Mouse (Mus musculus): Measurements from ENCODE around the gene Nfic.
A peak's percentile ranks its signal among the peaks of the same experiment; 100 is the strongest.

Gene Nfic

DNA sequence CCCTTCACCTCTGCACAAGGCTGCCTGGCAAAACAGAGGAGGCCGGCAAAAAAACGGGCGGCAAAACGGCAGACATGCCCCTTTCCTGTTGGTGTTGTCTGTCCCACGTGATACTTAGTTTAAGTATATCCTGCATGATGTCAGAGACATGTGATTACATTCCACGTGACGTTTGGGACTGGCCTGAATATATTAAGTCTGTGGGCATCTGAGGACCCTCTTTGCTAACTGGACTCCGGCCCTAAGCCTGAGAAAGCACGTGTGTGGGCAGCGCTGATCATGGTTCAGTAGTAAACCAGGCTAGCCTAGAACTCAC is 54.3 kb downstream of the Nfic start:
- DNase-seq = no peak

DNA sequence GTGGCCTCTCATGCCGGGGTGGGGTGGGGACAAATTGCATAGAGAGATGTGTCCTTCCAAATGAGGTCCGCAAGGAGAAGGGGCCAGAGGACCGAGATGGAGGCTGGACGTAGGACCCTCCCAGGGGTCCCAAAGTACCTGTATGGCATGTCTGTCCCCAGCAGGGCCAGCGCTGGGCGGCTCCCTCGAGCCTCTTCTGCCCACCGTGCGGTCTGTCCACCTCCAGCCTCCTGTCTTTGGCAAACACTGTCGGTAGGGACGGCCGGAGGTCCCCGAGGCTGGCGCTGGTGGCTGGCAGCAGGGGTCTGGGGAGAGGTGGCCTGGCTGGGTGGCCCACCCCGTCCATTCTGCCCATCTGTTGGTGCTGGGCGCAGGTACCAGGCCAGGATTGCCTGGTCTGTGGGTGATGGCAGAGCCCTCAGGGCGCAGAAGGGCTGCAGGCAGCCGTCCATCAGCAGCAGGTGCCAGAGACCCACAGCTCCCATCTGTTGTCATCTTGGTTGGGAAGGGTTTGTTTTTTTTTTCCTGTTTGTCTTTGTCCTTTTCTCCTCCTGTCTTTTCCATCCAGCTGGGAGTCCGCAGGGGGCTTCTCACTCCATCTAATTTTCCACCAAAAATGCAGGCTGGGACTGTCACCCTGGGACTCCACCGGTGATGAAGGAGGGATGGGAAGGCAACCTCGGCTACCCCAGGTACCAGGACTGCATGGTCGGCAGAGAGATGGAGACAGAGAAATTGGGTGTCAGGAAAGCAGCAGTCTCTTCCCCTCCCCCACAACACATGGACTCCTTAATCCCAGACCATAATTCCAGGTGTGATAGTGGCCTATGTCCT is 54.8 kb downstream of the Nfic start:
- no peak for DNase-seq

DNA sequence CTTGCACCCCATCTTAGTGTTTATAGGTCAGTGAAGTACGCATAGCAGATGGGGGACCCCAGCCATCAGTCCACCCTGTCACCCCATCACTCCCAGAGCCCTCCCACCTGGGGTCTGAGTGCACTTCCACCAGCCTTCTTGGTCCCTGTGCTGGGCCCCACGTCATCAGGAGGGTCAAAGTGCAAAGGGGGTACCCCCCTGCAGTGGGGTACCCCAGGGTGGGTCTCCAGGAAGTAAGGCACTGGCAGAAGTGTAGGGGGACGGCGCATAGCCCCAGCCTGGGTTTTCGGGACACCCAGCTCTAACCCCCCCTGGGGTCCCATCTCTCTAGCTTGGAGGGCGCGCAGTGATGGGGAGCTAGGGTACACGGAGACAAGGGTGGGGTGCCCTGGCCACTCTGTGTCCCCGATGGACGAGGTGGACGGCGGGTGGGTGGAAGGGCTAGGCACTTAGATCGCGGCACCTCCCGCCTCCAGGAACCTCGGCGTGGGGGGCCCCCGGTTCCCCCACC is 55.6 kb downstream of the Nfic start:
- DNase-seq = no peak

DNA sequence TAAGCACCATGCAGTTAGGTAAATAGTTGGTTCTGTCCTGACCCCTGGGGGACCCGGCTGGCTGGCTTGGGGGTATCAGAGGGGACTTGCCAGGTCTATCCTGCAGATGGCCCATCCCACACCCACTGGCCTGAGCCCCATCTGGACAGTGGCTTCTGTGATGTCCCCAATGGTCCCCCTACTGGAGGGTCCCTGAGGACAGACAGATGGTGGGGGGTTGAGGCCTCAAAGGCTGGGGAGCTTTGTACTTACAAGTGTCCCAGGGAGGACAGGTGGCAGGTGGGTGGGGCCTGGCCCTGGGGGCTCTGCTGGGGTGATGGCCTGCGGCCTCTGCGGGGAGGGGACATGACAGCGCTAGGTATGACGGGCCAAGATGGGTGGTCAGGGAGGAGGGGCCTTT is 56.1 kb downstream of the Nfic start:
- no peak for DNase-seq

DNA sequence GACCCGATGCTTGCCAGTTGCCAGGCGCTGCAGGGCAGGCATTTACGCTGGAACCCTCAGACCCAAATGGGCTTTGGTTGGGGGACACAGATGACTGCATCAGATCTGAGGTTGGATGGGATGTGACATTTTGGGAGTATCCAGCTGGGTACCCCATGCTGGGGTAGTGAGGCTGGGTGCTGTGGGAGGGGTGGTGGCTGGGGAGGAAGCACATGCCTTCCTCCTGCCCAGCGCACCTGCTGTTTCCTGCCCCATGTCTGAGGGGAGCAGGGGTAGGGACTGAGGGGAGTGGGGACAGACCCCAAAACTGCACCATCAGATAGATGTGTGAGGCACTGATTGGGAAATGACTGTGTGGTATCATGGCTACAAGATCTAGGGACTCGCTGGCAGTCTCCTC is 58.7 kb downstream of the Nfic start:
- DNase-seq = peak; percentile 54

DNA sequence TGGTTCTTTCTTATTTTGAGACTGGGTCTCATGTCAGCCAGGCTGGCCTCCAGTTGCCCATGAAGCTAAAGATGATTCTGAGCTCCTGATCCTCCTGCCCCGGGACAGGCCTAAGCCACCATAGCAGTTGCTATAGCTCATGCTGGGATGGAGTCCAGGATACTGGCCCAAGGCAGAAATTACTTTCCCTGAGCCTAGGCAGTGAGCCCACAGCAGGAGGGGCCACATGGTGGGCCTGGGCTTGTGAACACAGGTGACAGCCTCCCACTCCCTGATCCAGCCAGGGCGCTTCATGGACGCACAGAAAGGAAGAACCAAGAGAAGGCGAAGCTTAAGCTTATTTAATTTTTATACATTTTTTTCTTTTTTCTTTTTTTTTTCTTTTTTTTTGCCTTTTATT is 59.6 kb downstream of the Nfic start:
- no peak for DNase-seq

DNA sequence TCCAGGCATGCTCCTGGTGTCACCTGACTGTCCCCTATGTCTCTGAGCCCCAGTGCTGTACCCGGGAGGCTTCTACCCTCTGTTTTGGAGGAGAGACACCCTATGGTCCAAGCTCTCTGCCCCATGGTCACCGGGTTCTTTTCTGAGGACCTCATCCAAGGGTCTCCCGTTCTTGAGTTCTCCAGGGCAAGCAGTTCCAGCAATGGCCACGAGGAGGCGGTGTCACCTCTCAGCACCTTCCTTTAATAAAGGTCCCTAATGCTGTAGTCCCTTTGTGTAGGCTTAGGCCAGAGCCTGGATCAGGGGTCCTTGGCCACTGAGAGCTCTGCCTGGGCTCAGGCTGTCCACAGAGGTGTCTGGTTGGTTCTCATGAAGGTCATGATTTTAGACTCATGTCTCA is 60.3 kb downstream of the Nfic start:
- DNase-seq = peak; percentile 74

DNA sequence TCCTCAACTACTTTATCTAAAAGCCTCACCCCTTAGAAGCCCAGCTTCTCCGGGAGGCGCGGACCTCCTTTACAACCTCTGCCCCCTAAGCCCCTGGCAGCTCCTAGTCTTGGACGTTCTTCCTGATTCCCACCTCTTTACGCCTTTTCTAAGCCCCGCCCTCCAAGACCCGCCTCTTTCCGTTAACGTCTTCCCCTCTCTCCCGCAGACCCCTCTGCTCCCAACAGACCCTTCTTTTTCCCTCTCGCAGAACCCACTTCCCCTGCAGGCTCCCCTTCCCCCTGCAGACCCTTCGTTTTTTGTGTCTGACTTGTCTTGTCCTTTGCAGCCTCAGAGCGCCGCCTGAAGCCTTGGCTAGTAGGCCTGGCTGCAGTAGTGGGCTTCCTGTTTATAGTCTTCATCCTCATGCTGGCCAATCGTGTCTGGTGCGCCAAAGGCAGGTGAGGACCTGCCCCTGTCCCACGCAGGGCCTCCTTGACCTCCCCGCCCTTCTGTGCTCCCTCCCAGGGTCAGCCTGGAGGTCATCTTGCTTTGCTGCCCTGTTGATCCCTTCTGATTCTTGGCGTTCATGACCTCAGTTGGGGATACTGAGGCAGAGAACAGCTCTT is 61.9 kb downstream of the Nfic start:
- peak; percentile 77 for DNase-seq

DNA sequence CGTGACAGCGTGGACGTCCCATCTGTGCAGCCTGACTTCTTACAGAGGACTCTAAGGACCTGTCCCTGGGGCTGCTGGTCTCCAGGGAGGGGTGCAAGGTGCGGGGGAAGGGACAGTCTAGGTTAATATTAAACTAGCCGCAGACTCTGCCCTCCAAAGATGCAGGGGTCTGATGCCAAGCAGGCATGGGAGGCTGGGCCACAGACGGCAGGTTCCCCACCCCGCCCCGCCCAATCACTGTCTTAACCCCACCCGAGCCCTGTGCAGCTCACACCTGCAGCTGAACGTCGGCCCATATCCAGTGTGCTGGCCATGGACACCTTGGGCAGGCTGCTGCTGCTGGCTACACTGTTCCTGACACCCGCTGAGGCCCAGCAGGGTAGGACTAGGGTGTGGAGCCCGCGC is 62.7 kb downstream of the Nfic start, which contains the start of gene Smim24:
Gene Smim24 (plus strand): TSS at position 271 of the 405 bp plus-strand sequence.
- peak; percentile 25 for DNase-seq

DNA sequence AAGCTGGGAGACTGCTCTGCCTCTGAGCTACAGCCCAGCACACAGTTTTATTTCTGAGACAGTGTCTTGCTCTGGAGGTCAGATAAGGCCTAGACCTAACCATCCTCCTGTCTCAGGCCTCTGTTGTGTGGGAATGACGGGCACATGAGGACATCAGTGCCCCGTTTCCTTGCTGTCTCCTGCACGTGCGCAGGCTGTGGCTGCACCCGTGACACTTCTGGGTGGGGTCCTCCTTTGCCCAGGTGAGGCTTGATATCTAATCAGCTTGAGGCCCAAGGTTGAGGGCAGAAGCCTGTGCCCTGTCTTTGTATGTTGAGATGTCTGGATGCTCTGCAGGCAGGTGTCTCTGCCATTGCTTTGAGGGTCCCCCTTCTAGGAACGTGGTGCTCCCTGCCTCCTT is 63.2 kb downstream of the Nfic start:
- DNase-seq = no peak

DNA sequence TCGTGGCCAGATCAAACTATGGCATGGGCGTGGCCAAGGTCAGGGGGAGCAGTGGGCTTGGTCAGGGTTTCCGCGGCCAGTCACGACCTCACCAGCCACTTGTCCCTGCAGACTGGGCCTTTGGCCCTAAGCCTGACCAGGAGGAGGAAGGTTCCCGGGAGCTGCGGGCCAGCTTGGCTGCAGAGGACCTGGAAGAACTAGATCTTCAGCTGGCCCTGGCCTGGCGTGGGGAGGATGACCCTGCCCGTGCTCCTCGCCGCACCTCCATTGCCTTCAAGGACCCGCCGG is 64.8 kb downstream of the Nfic start:
- DNase-seq = no peak

DNA sequence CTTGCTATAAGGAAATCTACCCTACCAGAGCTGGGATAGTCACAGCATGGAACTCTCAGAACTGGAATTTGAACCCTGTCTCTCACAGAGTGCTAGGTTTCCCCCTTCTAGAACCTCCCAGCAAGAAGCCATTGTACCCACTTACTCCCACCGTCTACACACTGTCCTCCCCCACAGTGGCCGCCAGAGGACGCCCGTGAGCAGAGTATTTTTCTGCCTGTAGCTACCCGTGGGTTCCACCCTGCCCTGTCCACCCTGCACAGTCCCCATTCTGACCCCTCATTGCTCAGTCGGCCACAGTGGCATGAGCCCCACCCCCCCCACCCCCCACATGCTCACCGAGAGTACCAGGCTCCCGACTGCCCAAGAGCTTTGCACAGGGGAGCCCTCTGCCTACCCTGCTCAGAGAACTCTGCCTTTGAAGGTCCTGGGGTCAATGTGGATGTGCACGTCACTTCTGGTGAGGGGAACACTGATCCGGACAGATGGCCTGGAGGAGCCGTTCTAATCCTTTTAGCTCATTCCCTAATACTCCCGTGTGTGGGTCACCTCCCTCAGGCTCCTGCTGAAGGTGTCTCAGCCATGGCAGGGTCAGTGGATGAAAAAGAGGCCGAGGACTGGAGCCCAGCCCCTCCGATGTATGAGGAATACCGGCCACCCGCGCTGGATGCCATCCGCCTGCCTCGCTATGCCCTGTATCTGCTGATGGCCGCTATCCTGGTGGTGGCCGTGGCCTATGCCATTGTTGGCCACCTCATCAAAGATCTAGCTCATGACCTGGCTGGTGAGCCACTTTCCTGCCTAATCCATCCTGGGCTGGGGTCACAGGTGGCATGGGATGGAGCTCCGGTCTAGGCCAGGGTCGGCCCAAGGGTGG is 65.4 kb downstream of the Nfic start:
- DNase-seq = peak; percentile 78

DNA sequence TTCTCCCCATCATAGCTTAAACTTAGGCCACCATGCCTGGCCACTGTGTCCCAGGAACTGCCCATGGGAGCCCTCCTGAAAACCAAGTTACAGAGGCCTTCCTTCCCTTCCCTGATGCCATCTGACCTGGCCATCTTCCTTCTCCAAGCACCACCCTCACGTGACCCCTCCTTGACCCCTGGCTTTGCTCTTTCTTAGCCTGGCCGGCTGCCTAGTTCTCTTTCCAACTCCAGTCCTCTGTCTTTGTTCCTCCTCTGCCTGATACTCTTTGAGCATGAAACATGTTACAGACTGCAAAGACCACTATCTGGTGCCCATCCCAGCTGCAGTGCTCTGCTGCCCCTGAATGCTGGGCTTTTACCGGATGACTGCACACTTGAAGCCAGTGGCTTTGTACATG is 66.1 kb downstream of the Nfic start:
- no peak for DNase-seq

DNA sequence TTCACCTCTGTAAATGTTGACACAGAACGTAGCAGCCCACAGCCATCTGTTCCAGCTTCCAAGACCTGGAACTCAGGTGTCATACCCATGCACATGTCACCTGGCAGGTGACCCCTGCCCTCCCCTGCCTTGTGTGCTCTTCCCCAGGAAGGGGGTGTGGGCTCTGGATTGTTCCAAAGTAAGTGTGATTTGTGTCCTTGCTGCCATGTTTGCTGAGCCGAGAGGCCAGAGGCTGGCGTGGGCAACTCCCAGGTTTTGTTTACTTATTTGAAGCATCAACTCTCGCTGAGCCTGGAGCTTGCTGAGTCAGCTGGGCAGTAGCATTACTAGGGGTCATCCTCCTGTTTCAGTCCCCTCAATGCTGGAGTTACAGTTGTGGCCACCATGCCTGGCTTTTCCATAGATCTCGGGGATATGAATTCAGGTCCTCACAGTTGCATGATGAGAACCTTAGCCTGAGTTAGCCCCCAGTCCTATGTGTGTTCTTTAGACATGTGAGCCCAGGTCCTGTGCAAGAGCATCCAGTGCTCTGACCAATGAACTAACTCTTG is 66.9 kb downstream of the Nfic start, which contains the start of gene Gm48552:
Gene Gm48552 (plus strand): TSS at position 501 of the 551 bp plus-strand sequence.
- no peak for DNase-seq

DNA sequence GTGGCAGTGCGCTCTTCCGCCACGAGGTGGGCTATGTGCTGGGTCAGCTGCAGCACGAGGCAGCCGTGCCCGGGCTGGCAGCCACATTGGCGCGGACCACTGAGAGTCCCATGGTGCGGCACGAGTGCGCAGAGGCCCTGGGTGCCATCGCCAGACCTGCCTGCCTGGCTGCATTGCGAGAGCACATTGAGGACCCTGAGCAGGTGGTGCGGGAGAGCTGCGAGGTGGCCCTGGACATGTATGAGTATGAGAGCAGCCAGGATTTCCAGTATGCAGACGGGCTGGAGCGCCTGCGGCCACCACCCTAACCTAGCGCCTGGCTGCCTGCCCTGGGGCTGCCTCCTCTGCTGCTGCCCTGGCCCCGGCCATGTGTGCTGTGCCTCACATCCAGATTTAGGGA is 67.7 kb downstream of the Nfic start:
- DNase-seq = no peak

DNA sequence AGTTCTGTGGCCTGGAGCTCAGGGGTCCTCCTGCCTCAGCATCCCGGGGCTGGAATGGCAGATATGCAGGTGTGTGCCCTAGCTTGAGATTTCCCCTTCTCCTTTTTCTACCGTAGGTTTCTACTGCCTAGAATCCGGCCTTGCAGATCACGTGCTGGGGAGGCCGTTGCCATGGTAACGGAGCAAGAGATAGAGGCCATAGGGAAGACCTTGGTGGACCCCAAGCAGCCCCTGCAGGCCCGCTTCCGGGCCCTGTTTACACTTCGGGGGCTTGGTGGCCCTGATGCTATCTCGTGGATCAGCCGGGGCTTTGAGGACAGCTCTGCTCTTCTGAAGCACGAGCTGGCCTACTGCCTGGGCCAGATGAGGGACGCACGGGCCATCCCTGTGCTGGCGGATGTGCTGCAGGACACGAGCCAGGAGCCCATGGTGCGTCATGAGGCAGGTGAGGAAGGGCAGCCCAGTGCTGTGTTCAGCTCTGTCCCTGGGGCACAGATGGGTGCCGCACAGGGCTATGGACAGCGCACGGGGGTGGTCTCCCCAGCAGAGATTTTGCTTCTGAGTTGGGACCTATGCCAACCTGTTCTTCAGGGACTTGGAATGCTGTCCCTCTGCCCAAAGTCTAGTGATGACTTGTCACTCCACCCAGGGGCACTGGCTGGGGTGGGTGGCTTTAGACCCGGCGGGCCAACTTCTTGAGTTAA is 69.7 kb downstream of the Nfic start:
- DNase-seq = no peak

DNA sequence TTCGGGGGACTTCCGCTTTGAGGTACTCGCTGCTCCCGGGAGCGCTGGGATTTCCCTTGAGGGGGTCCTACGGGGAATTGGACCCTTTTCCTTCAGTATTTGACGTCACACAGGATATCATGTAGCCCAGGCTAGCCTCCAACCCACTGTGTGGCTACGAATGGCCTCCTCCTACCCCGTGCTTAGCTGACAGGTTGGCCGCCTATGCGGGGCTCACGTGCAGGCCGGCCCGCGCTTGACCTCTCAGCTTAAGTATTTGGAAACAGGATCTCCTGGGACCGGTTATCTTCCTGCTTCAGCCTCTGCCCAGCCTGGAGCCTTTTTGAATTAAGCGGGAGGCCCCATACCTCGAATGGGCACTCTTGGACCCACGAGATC is 70.8 kb downstream of the Nfic start:
- no peak for DNase-seq

DNA sequence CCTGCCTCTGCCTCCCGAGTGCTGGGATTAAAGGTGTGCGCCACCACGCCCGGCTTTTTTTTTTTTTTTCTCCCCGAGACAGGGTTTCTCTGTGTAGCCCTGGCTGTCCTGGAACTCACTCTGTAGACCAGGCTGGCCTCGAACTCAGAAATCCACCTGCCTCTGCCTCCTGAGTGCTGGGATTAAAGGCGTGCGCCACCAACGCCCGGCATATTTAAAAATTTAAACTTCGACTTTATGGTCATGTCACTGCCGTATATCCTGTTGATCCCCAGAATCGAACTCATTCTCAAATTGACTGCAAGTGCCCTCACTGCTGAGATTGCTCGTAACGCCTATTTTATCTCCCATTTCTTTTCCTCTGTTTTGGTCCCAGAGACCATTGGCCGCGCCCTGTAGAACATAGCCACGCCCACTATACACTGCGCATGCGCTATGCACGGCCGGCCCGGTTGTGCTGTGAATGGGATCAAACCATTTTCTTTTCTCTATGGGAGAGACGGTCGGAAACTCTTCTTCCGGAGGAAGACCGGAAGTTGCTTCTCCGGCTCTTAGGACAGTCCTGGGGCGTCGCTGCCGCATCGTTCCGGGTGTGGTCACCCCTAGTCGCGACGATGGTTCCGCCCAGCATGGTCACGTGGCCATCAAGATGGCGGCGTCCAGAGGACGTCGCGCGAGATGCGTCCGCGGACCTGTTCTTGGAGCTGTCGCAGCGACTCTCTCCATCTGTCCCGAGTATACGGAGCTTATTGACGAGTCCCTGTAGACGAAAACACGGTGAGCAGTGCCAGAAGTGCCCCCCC is 71.4 kb downstream of the Nfic start, which contains the start of the genes Dohh and Gm48551:
Gene Dohh (plus strand): TSS at position 627 of the 803 bp plus-strand sequence.
Gene Gm48551 (plus strand): TSS at position 665 of the 803 bp plus-strand sequence.
- DNase-seq = peak; percentile 98

DNA sequence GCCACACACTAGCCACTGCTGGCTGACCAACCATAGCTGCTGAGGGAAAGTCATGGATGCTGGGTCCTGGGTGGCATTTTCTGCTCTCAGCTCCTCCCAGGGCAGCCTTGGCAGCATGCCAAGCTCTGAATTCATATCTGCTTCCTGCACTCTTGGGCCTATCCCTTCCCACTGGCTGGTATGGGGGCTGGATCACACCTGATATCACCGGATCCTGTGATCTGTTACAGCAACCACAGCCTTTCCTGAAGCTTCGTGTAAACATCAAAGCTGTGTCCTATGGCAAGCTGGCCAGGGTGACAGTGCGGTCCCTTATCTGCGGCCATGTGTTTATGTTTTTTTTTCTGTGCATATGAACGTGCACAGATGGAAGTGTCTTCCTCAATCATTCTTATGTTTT is 73.4 kb downstream of the Nfic start:
- DNase-seq = no peak

DNA sequence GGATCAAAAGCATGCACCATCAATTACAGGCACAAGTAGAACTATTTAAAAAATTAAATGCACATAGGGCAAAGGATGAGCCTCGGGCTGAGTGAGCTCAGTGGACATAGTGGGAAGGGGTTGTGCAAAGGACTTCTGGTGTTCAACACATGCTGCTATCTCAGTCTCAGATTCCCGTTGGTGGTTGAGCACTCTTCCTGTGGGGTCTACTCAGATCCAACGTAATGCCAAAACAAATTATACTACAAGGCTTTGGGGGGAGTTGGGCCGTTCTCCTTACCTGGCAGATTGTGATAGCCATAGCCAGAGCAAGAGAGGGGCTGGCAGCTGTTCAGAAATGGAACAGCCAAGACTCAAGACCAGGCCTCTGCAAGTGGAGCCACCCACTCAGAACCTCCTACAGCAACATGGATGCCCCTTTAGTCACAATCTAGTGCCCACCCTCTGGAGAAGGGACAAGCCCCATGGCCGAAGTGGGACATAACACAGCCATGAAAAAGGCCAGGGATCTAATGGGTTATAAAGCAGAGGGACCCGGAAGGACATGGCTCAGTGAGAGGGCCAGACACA is 75.5 kb downstream of the Nfic start:
- no peak for DNase-seq

DNA sequence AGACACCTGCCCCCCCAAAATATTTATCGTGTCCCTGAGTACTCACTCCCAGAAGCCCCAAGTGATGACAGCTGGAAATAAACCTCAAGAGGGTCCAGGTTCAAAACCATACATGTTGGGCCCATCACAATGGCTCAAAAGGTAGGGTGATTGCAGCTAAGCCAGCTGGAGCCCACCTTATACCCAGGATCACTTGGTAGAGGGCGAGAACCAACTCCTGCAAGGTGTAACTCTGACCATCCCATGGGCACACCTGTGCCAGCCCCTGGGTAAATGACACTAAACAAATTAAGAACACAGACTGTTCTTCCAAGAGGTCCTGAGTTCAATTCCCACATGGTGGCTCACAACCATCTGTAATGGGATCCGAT is 76.3 kb downstream of the Nfic start:
- DNase-seq = no peak
